Mouse (Mus musculus) heart, postnatal 4 days (tissue): ENCODE data around the gene Pate2. TPM values are rescaled to one million over a fixed set of nuclear protein-coding genes. Genes with fewer than 3 reads are reported as not detected.

Experiments used
- DNase-seq: peaks from one replicate; pipeline ENCODE4 v3.0.0; 2021
- total RNA-seq, 2 experiments: library from RNA; stranded (reverse); gene quantifications; 2 replicates each; pipeline ENCODE4 v1.2.3; 2021

Pate2 gene
- total RNA-seq, result under 1 TPM; 0.14 to 0.32 TPM

GRCm38 (mm10) chr9:35569571-35570534, at the start of gene Pate2, which contains the start of gene Hyls1:
Gene Pate2 (plus strand): TSS chr9:35570284.
Gene Hyls1 (minus strand): TSS chr9:35570398.
- DNase-seq, result peak; percentile 93

- no peak for DNase-seq
Measured at GRCm38 (mm10) chr9:35520631-35521348, 49.3 kb upstream of the Pate2 start.

- DNase-seq, result no peak
Measured at GRCm38 (mm10) chr9:35522241-35522640, 47.8 kb upstream of the Pate2 start.

- DNase-seq, result no peak
Measured at GRCm38 (mm10) chr9:35522821-35523515, 47.1 kb upstream of the Pate2 start.

- peak; percentile 64 for DNase-seq
Measured at GRCm38 (mm10) chr9:35523541-35523940, 46.5 kb upstream of the Pate2 start.

- DNase-seq, result peak; percentile 84
Measured at GRCm38 (mm10) chr9:35523941-35524411, 46.1 kb upstream of the Pate2 start.

- DNase-seq, result no peak
Measured at GRCm38 (mm10) chr9:35529141-35529540, 40.9 kb upstream of the Pate2 start.

GRCm38 (mm10) chr9:35529796-35530195, 40.3 kb upstream of the Pate2 start:
- DNase-seq, result no peak

- DNase-seq, result no peak
Measured at GRCm38 (mm10) chr9:35533266-35533665, 36.8 kb upstream of the Pate2 start.

- DNase-seq, result peak; percentile 71
Measured at GRCm38 (mm10) chr9:35535110-35535509, 35.0 kb upstream of the Pate2 start.

- no peak for DNase-seq
Measured at GRCm38 (mm10) chr9:35535876-35536275, 34.2 kb upstream of the Pate2 start.

GRCm38 (mm10) chr9:35539001-35539750, 30.9 kb upstream of the Pate2 start:
- DNase-seq, result no peak

GRCm38 (mm10) chr9:35541024-35541423, 29.1 kb upstream of the Pate2 start:
- DNase-seq, result no peak

GRCm38 (mm10) chr9:35541488-35541887, 28.6 kb upstream of the Pate2 start:
- DNase-seq, result peak; percentile 91

GRCm38 (mm10) chr9:35541941-35542340, 28.1 kb upstream of the Pate2 start:
- DNase-seq, result no peak

- DNase-seq, result no peak
Measured at GRCm38 (mm10) chr9:35543099-35543860, 26.8 kb upstream of the Pate2 start.

- peak; percentile 31 for DNase-seq
Measured at GRCm38 (mm10) chr9:35544666-35545065, 25.4 kb upstream of the Pate2 start.

GRCm38 (mm10) chr9:35545704-35546103, 24.4 kb upstream of the Pate2 start:
- no peak for DNase-seq

- DNase-seq, result no peak
Measured at GRCm38 (mm10) chr9:35546745-35547144, 23.3 kb upstream of the Pate2 start.

- no peak for DNase-seq
Measured at GRCm38 (mm10) chr9:35548455-35548854, 21.6 kb upstream of the Pate2 start.

- no peak for DNase-seq
Measured at GRCm38 (mm10) chr9:35556494-35557102, 13.5 kb upstream of the Pate2 start.
